Mouse (Mus musculus): Measurements from ENCODE around the gene Ppl. TPM values are rescaled to one million over a fixed set of nuclear protein-coding genes. Genes with fewer than 3 reads are reported as not detected.

The Ppl gene
- polyA plus RNA-seq, 1 experiment from 2014 or later: 1.1 TPM

DNA sequence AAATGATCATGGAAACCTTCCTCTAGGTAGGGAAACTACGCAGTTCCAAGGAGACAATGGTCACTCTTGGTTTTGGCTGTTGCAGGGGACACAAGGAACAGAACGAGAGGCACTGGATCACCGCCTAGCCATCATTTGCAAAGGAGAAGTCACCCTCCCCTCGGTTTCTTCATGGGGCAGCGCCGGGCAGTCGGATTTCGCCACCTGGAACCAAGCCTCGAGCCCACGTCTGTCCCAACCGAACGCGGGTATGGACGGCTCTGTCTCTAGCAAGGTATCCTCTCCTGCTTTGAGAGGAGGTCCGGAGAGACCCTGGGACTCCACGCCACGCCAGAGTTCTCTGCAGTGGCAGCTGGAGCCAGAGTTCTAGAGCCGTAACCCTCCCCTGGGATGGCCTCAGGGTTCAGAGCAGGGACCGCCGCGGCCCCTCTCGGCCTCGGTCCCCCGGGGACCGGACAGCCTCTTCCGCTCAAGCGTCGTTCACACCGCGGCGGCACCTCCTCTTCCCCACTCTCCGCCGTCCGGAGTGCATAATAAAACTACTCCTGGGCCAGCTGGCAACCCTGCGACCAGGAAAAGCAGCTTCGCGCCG, 82.9 kb downstream of the Ppl start:
- under 1% methylated on average over 38 of the region's 38 CpGs for WGBS
- H3K4me2 ChIP-seq (ENCODE audit: low read depth): peak overlapping the region; percentile 89

GRCm38 (mm10) chr16:5045322-5045721, 86.9 kb downstream of the Ppl start:
- 95% methylated on average over 3 of the region's 3 CpGs for WGBS
- ATAC-seq (ENCODE audit: insufficient read depth, low FRiP score, low TSS enrichment): no peak
- no peaks in the 10 kb centered on the region for H3K27me3 ChIP-seq (ENCODE audit: control insufficient read depth, insufficient read depth, low read length)
- no peaks in the 10 kb centered on the region for H3K9me3 ChIP-seq (ENCODE audit: control insufficient read depth, low read length)
- no peak overlapping the region for H3K4me2 ChIP-seq (ENCODE audit: low read depth)
- H3K4me3 ChIP-seq (ENCODE audit: low read depth, low read length): no peak overlapping the region
- peaks cover 7% of the 10 kb centered on the region for H3K4me1 ChIP-seq (ENCODE audit: control insufficient read depth, insufficient read depth, low read length)
- H3K36me3 ChIP-seq (ENCODE audit: control insufficient read depth, insufficient read depth, low read length): peaks cover 8% of the 10 kb centered on the region
- H3K27ac ChIP-seq (ENCODE audit: low read depth, low read length): no peak overlapping the region
- no peak for DNase-seq (ENCODE audit: low spot score)
- no peak overlapping the region for H3K9ac ChIP-seq (ENCODE audit: low read length)

More for the DNA sequence above, 82.9 kb downstream of the Ppl start:
- H3K4me1 ChIP-seq (ENCODE audit: control insufficient read depth, insufficient read depth, low read length): peaks cover 12% of the 10 kb centered on the region
- peak overlapping the region; percentile 84 for H3K27ac ChIP-seq (ENCODE audit: low read depth, low read length)
- no peaks in the 10 kb centered on the region for H3K9me3 ChIP-seq (ENCODE audit: control insufficient read depth, low read length)
- ATAC-seq (ENCODE audit: insufficient read depth, low FRiP score, low TSS enrichment): peak; percentile 62
- peak; percentile 13 for DNase-seq (ENCODE audit: low spot score)
- H3K4me3 ChIP-seq (ENCODE audit: low read depth, low read length): peak overlapping the region; percentile 91
- H3K36me3 ChIP-seq (ENCODE audit: control insufficient read depth, insufficient read depth, low read length): peaks cover 3% of the 10 kb centered on the region
- H3K9ac ChIP-seq (ENCODE audit: low read length): peak overlapping the region; percentile 83
- no peaks in the 10 kb centered on the region for H3K27me3 ChIP-seq (ENCODE audit: control insufficient read depth, insufficient read depth, low read length)

DNA sequence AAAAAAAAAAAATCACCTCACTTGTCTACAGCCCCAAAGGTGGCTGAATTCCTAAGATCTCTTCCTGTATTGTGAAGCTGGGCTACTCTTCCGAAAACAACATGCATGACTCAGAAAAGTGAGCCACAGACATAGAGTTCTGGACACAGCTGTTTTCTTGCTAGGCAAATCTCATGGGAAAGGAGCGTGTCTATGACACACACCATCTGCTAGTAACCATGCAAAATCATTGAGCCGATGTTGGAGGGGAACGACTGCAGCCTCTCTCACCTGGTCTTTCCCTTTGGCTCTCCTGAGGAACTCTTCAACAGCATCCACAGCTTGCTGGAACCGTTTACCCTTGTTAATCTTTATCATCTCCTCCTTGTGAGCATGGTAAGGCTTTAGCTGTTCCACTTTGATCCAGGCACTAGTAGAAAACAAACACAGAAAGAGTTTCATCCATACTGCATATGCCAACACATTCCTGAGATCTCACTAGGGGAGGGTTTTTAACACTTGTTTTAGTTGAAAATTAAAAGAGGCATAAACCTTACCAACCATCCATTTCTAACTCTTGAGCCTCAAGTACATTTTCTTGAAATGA, 95.5 kb downstream of the Ppl start:
- no peaks in the 10 kb centered on the region for H3K4me1 ChIP-seq (ENCODE audit: control insufficient read depth, insufficient read depth, low read length)
- no peak overlapping the region for H3K27ac ChIP-seq (ENCODE audit: low read depth, low read length)
- H3K36me3 ChIP-seq (ENCODE audit: control insufficient read depth, insufficient read depth, low read length): peaks cover 39% of the 10 kb centered on the region
- no peak overlapping the region for H3K9ac ChIP-seq (ENCODE audit: low read length)
- H3K27me3 ChIP-seq (ENCODE audit: control insufficient read depth, insufficient read depth, low read length): no peaks in the 10 kb centered on the region
- no peak overlapping the region for H3K4me2 ChIP-seq (ENCODE audit: low read depth)
- no peak overlapping the region for H3K4me3 ChIP-seq (ENCODE audit: low read depth, low read length)
- ATAC-seq (ENCODE audit: insufficient read depth, low FRiP score, low TSS enrichment) (no peak), DNase-seq (ENCODE audit: low spot score) (no peak)
- H3K9me3 ChIP-seq (ENCODE audit: control insufficient read depth, low read length): no peaks in the 10 kb centered on the region
- 91% methylated on average over 5 of the region's 5 CpGs for WGBS

Other genes with a start within 250 kb of the Ppl start
- 81.6 and 85.5 TPM in 2 replicates for gene Mgrn1, start 246.2 kb downstream of the Ppl start, polyA plus RNA-seq (2014; fragmentation: Nextera tagmentation; extraction: Ambion mirVana)
- gene Nudt16l1, start 193.7 kb downstream of the Ppl start, polyA plus RNA-seq (2014; fragmentation: Nextera tagmentation; extraction: Ambion mirVana): 140 and 141 TPM in 2 replicates
- gene Anks3, start 168.2 kb downstream of the Ppl start, polyA plus RNA-seq (2014; fragmentation: Nextera tagmentation; extraction: Ambion mirVana): 42.4 and 44.9 TPM in 2 replicates
- gene Sept12, start 134.6 kb downstream of the Ppl start, polyA plus RNA-seq (2014; fragmentation: Nextera tagmentation; extraction: Ambion mirVana): not detected in 2 replicates
- 1.4 TPM in 1 of 2 replicates, not detected in the other for gene Smim22, start 125.1 kb downstream of the Ppl start, polyA plus RNA-seq (2014; fragmentation: Nextera tagmentation; extraction: Ambion mirVana)
- 83.0 and 88.0 TPM in 2 replicates for gene Rogdi, start 118.9 kb downstream of the Ppl start, polyA plus RNA-seq (2014; fragmentation: Nextera tagmentation; extraction: Ambion mirVana)
- 178 and 199 TPM in 2 replicates for gene Glyr1, start 82.6 kb downstream of the Ppl start, polyA plus RNA-seq (2014; fragmentation: Nextera tagmentation; extraction: Ambion mirVana)
- gene Ubn1, start 82.4 kb downstream of the Ppl start, polyA plus RNA-seq (2014; fragmentation: Nextera tagmentation; extraction: Ambion mirVana): 22.6 and 24.5 TPM in 2 replicates
- gene Sec14l5, start 14.7 kb upstream of the Ppl start, polyA plus RNA-seq (2014; fragmentation: Nextera tagmentation; extraction: Ambion mirVana): 0.58 and 0.81 TPM in 2 replicates
- gene Nagpa, start 71.6 kb upstream of the Ppl start, polyA plus RNA-seq (2014; fragmentation: Nextera tagmentation; extraction: Ambion mirVana): 13.6 and 16.9 TPM in 2 replicates
- 5.2 and 6.5 TPM in 2 replicates for gene AU021092, start 89.9 kb upstream of the Ppl start, polyA plus RNA-seq (2014; fragmentation: Nextera tagmentation; extraction: Ambion mirVana)
- 26.1 and 26.9 TPM in 2 replicates for gene Alg1, start 101.2 kb upstream of the Ppl start, polyA plus RNA-seq (2014; fragmentation: Nextera tagmentation; extraction: Ambion mirVana)
- gene Eef2kmt, start 123.6 kb upstream of the Ppl start, polyA plus RNA-seq (2014; fragmentation: Nextera tagmentation; extraction: Ambion mirVana): 10.6 and 15.2 TPM in 2 replicates

Measured in neural tube, embryonic 11.5 days (tissue).